Mouse (Mus musculus) right cerebral cortex, adult 2 months (tissue): ENCODE results near the gene Aknad1.
A peak's percentile ranks its signal among the peaks of the same experiment; 100 is the strongest.

Experiments
- DNase-seq, 2 experiments: peaks; one replicate each; pipeline ENCODE4 v3.0.0; 2021 to 2022; ENCODE audit warnings: low spot score in 2 of 2

Gene Aknad1

GRCm38 (mm10) chr3:108751061-108751460 is 11.6 kb downstream of the Aknad1 start:
- no peak for DNase-seq

- DNase-seq: no peak
Measured at GRCm38 (mm10) chr3:108751691-108752090, 12.2 kb downstream of the Aknad1 start.

DNA sequence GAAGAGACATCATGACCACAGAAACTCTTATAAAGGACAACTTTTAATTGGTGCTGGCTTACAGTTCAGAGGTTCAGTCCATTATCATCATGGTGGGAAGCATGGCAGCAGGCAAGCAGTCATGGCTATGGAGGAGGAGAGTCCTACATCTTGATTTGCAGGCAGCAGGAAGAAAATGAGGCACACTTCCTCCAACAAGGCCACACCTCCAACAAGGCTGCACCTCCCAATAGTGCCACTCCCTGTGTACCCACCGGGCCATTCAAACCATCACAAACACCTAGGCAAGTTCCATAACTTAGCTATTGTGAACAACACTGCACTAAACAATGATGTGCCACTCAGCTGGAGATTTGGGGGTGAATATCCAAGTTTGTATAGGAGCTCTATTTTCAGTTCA is 15.1 kb downstream of the Aknad1 start:
- no peak for DNase-seq

- DNase-seq: no peak
Measured at GRCm38 (mm10) chr3:108755542-108755941, 16.1 kb downstream of the Aknad1 start.

DNA sequence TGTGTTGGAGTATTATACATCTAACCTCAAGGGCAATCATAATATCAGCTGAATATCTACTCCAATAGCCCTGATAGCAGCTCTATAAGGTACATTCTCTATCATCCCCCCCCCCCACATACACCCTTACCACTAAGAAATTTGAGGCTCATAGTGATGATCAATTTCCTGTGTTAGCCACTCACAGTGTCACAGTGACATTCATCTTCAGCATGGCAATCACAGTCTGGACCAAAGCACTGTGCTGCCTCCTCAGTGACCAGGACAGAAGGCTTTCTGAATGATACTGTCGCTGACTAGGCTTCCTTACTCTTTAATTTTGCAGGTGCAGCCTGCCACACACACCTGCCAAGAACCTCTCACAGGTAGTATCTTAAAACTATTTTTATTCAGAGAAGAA is 16.7 kb downstream of the Aknad1 start:
- DNase-seq: no peak

DNA sequence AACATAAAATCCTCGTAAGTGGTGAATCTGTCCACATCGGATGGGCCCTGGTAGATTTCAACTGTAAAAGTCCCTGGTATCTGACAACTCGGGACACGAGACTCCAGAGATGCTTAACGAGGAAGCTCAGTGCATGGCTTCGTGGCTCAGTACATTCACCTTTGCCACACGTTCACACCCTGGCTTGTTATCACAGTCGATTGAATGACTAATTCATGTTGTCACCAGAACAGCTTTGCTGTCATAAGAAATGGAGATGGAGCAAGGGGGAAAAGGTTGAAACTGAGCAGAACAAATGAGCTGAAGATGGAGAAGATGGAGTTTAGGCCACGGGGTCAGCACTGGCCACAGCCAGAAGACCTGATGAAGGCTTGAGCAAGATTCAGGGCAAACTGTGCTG is 18.1 kb downstream of the Aknad1 start:
- no peak for DNase-seq

DNA sequence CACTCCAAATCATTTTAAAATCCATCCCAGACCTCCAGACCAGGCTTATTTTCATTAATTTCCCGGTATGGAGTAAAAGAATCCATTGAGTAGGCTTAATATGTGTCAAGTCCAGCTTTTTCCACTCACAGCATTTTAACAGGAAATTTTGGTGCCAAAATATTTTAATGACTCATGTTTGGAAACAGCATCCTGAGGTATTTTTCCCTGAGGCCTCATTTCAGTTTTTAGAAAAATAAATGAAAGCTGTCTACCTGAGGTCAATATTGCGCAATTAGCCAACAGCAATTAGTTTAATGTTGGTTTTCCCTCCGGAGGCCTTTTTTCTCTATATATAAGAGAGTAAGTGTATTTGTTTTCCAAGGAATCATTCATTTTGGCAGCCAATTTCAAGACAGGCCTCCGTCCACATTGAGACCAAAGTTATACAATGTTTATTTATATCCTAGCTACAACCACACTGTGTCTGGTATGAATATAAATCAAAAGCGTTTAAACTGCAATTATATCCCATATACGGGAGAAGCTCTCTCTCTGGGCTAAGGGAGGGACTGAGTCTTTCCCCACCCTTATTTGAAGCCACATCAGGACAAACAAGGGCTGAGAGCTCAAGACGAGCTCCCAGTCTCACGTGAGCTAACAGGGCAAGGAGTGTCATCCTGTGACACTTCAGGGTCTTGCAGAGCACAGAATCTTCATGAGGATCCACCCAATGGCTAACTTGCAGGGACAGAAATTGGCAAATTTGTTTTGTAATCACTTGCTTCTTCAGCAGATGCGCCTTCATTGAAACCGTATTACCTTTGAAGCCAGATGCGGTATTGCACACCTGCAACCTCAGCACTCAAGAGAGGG is 20.3 kb downstream of the Aknad1 start:
- DNase-seq: no peak

- DNase-seq: peak; percentile 45 to 55
Measured at GRCm38 (mm10) chr3:108762597-108763111, 23.2 kb downstream of the Aknad1 start.

DNA sequence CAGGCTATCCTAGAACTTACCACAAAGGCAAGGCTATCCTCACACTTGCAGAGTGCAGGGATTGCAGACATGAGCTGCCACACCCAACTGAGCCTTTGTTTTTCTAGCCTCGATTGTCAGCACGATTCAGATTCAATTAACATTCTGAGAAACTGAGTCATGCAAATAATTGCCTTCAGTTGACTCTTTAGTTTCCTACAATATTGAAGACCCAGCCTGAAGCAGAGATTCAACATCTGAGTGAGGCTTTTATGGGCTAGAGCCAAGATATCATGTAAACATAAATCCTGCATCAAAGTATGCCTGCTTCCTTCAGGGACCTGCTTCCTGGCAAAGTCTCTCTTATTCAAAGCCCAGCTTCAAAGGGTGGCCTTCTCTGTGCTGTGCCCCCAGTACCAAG is 24.2 kb downstream of the Aknad1 start:
- no peak for DNase-seq

GRCm38 (mm10) chr3:108764976-108765375 is 25.5 kb downstream of the Aknad1 start:
- DNase-seq: no peak

- DNase-seq: no peak
Measured at GRCm38 (mm10) chr3:108765476-108765875, 26.0 kb downstream of the Aknad1 start.

DNA sequence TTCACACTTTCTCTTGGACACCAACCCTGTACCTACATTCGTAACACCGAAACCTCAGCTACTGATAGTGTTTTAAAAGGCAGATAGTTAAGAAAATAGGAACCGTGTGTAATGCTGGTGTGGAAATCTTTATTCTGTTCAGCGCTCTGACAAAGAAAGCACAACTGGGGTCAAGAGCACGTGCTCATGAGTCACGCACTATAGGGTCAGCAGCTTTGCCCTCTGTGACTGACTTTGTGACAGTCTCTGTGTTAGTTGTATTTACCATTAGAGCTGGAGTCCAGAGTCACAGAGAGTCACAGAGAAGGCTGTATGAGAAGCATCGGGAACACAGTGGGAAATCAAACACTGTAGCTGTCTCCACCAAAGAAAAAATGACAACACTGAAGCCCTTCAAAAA is 27.5 kb downstream of the Aknad1 start:
- no peak for DNase-seq

DNA sequence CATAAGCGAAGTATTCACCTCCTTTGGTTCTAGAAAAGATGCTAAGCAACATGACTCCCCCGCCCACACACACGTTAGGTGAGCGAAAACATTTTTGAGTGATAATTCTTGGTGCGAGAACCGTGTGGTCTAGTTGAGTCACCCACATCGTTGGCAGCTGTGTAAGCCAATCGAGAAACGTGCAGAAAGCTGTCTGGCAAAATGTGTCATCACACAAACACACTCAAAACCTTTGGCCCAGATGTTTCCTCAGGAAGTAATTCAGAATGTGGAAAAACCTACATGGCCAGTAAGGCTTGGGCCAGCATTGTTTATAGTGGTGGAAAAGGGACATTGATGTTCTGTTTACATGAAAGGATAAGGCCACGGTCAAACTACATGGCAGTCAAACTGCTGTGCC is 28.0 kb downstream of the Aknad1 start:
- peak in 1 of 2 experiments; percentile 43 for DNase-seq

- DNase-seq: no peak
Measured at GRCm38 (mm10) chr3:108769547-108769946, 30.1 kb downstream of the Aknad1 start.

DNA sequence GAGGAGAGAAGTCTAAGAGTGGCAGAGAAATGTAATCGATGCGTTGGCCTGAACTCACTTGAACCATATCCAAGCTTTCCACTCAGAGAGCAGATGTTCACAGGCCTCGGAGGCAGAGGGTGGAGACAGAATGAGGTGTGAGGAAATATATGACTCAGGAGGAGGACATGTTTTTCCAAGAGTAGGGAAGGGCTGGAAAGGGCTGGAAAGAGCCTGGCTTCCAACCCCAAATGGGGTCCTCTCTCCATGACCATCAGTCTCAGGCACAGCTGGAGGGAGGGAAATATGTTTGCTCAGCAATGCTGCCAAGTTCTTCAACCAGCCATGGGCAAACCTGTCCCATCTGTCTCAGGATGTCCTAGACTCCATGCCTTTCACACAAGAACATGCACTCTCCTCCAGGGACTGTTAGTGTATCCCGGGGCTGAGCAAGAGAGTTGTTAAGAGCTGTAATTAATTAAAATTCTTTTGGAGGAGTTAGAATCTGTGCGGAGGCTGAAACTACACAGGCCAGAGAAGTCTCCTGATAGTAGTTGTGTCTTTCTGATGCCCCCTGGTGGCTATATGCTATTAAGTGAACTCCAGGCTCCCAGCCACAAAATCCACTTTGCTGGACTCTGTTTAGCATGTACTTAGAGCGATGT is 31.4 kb downstream of the Aknad1 start:
- DNase-seq: peak; percentile 73 to 76

DNA sequence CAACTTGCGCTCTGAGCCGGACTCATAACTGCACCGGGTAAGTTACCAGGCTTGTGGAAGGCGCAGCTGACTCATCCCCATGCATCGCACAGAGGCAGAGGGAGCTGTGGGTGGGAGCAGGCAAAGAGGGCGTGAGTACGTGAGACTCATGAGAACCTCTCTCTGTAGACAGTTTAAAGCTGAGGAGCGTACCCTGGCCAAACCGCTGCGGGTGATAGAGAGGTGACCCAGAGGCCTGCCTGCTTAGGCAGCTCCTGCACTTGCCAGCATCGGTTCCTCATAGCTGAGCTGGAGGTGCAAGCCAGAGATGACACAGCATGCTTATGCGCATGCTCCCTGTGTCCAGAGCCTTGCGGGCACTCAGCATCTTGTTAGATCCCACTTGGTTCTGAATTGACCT is 32.8 kb downstream of the Aknad1 start:
- DNase-seq: peak; percentile 71 to 76

GRCm38 (mm10) chr3:108772811-108773210 is 33.4 kb downstream of the Aknad1 start:
- no peak for DNase-seq

- DNase-seq: no peak
Measured at GRCm38 (mm10) chr3:108778761-108779540, 39.5 kb downstream of the Aknad1 start.

- peak; percentile 59 to 69 for DNase-seq
Measured at GRCm38 (mm10) chr3:108781238-108781883, 41.9 kb downstream of the Aknad1 start.

DNA sequence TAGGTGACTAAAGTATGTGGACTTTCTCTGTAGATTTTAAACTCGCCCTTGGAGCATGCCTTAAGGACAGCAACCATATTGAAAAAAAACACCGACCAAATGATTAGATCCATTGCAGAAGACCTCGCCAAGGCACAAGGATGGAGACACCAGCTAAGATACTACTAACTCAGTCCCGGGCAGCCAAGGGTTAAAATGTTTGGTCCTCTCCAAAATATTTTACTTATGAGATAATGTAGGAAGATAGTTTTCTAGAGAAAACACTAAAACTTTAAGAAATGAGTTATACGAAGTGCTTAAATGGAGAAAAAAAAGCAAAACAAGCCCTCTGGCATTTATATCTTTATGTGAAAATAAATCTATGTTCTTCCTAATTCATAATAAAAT is 42.4 kb downstream of the Aknad1 start:
- no peak for DNase-seq

GRCm38 (mm10) chr3:108782364-108782895 is 43.0 kb downstream of the Aknad1 start:
- no peak for DNase-seq
